Mouse (Mus musculus) left cerebral cortex, adult 2 months (tissue): ENCODE results near the gene Cttnbp2nl. TPM values are rescaled to one million over a fixed set of nuclear protein-coding genes. Genes with fewer than 3 reads are reported as not detected.
A peak's percentile ranks its signal among the peaks of the same experiment; 100 is the strongest.

Experiments used
- DNase-seq, 2 experiments: peaks; one replicate each; pipeline ENCODE4 v3.0.0; 2021 to 2022; ENCODE audit warnings: low spot score in 2 of 2, mixed read lengths in 1 of 2; ENCODE audit errors: extremely low spot score in 1 of 2
- H3K27ac ChIP-seq: fragments of 200-600 bp; 2 replicates; pipeline ENCODE4 v1.8.1; 2022
- H3K4me3 ChIP-seq: fragments of 200-600 bp; 2 replicates; pipeline ENCODE4 v1.8.1; 2022
- CTCF ChIP-seq: fragments of 200-600 bp; IDR thresholded peaks from 2 replicates; pipeline ENCODE4 v1.8.1; 2022; ENCODE audit warnings: antibody characterized with exemption, mild to moderate bottlenecking, moderate library complexity
- intact Hi-C: fragments of 180-260 bp; cut with DNase I; formaldehyde crosslinking; loops from one replicate; pipeline ENCODE4 v1.15.1; 2025
- total RNA-seq, 2 experiments: library from RNA; stranded (reverse); gene quantifications; 2 replicates each; pipeline ENCODE4 v1.2.3; 2021

The Cttnbp2nl gene
- total RNA-seq, 2 experiments from 2014 or later, result 23.8 to 27.9 TPM

GRCm38 (mm10) chr3:105036281-105036847 is 16.6 kb downstream of the Cttnbp2nl start:
- Histone ChIP-seq H3K4me3 (no peak overlapping the region), H3K27ac (peak overlapping the region; percentile 44; the same call in 1 of the 2 replicates)
- intact Hi-C loops, result no loop called here
- no peak for DNase-seq
- no peak for TF ChIP-seq CTCF

- intact Hi-C loops, result no loop called here
- Histone ChIP-seq H3K27ac (peak overlapping the region; percentile 16; the same call in 1 of the 2 replicates), H3K4me3 (no peak overlapping the region)
- TF ChIP-seq CTCF, result no peak
- no peak for DNase-seq
Measured at GRCm38 (mm10) chr3:105023371-105024005, 29.5 kb downstream of the Cttnbp2nl start.

GRCm38 (mm10) chr3:105019826-105020692 is 32.9 kb downstream of the Cttnbp2nl start:
- intact Hi-C loops, result no loop called here
- H3K27ac ChIP-seq, result peak overlapping the region; percentile 64
- TF ChIP-seq CTCF, result no peak

GRCm38 (mm10) chr3:105018783-105019105 is 34.2 kb downstream of the Cttnbp2nl start:
- TF ChIP-seq CTCF, result no peak
- H3K27ac ChIP-seq, result peak overlapping the region; percentile 71
- intact Hi-C loops, result no loop called here
- no peak for DNase-seq
- H3K4me3 ChIP-seq, result no peak overlapping the region

More at GRCm38 (mm10) chr3:105019826-105020692, 32.9 kb downstream of the Cttnbp2nl start:
- no peak for DNase-seq
- H3K4me3 ChIP-seq, result no peak overlapping the region

- no peak for TF ChIP-seq CTCF
- DNase-seq, result no peak
- intact Hi-C loops, result no loop called here
- H3K27ac ChIP-seq, result peak overlapping the region; percentile 71
- no peak overlapping the region for H3K4me3 ChIP-seq
Measured at GRCm38 (mm10) chr3:105018085-105018782, 34.7 kb downstream of the Cttnbp2nl start.

GRCm38 (mm10) chr3:105017314-105017713 is 35.6 kb downstream of the Cttnbp2nl start:
- no peak for TF ChIP-seq CTCF
- Histone ChIP-seq H3K4me3 (no peak overlapping the region), H3K27ac (peak overlapping the region; percentile 42)
- intact Hi-C loops, result no loop called here
- no peak for DNase-seq

- Histone ChIP-seq H3K27ac (peak overlapping the region; percentile 42), H3K4me3 (no peak overlapping the region)
- intact Hi-C loops, result no loop called here
- DNase-seq, result no peak
- TF ChIP-seq CTCF, result no peak
Measured at GRCm38 (mm10) chr3:105016204-105016603, 36.7 kb downstream of the Cttnbp2nl start.

- no peak overlapping the region for H3K4me3 ChIP-seq
- H3K27ac ChIP-seq, result no peak overlapping the region
- no peak for TF ChIP-seq CTCF
- no peak for DNase-seq
- intact Hi-C loops, result no loop called here
Measured at GRCm38 (mm10) chr3:105014908-105015307, 38.0 kb downstream of the Cttnbp2nl start.

- intact Hi-C loops, result no loop called here
- H3K27ac ChIP-seq, result no peak overlapping the region
- DNase-seq, result no peak
- no peak overlapping the region for H3K4me3 ChIP-seq
- TF ChIP-seq CTCF, result no peak
Measured at GRCm38 (mm10) chr3:105012696-105013313, 40.1 kb downstream of the Cttnbp2nl start.

GRCm38 (mm10) chr3:105011883-105012282 is 41.1 kb downstream of the Cttnbp2nl start:
- intact Hi-C loops, result no loop called here
- no peak for TF ChIP-seq CTCF
- H3K27ac ChIP-seq, result no peak overlapping the region
- no peak overlapping the region for H3K4me3 ChIP-seq
- no peak for DNase-seq

GRCm38 (mm10) chr3:105010681-105011339 is 42.1 kb downstream of the Cttnbp2nl start:
- H3K4me3 ChIP-seq, result no peak overlapping the region
- no peak overlapping the region for H3K27ac ChIP-seq
- intact Hi-C loops, result no loop called here
- TF ChIP-seq CTCF, result no peak
- DNase-seq, result no peak
